Mouse (Mus musculus): Measurements from ENCODE around the gene Ins2.

GRCm38 (mm10) chr7:142737772-142738171 is 5.4 kb downstream of the Ins2 start:
- 0 out of 2 replicates have a peak, but pooled peaks have one; percentile 41 for TF ChIP-seq CTCF (IDR thresholded peaks at IDR 0.05; ENCODE audit: extremely low read depth, insufficient read length, insufficient replicate concordance, low read depth, low read length)
- TF ChIP-seq POLR2A (IDR thresholded peaks at IDR 0.05; ENCODE audit: low read depth, low read length), result no peak

Measured in small intestine, adult 2 months (tissue).